Mouse (Mus musculus) thymus, postnatal 14 days (tissue): ENCODE data around the gene Gm4907.
"Not testable (repeated sequence)": the region's sequence is repeated elsewhere in the genome, so short reads cannot be mapped to it uniquely, and the experiment has no call there.

Experiments used
- DNase-seq: peaks from one replicate; pipeline ENCODE4 v3.0.0; 2021

The Gm4907 gene

GRCm38 (mm10) chrX:23882253-23882652 is at the start of gene Gm4907:
TSS of gene Gm4907 (plus strand) at chrX:23882553.
- DNase-seq = not testable (repeated sequence)

- DNase-seq = not testable (repeated sequence)
These were observed 48.6 kb upstream of the Gm4907 start for GRCm38 (mm10) chrX:23833784-23834183.

DNA sequence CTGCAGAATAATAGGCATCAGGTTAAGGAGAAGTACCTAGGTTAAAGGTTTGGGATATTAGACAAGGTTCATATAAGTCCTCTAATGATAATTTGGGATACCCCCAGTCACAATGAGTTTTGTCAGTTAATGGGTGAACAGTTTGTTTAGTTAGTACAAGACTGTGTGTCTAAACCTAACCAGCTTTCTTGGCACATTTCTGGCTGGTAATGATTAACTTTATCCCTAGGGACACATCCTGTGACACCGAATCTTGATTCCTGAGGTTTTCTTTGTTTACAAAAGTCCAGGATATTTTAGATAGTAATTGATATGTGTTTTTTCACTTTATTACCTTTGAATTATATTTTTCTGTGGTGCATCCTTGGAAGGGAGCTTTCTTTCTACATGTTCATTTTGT is 41.4 kb upstream of the Gm4907 start:
- DNase-seq = no peak

GRCm38 (mm10) chrX:23954161-23954560 is 71.8 kb downstream of the Gm4907 start:
- DNase-seq = no peak
